Mouse (Mus musculus) CD4-positive, CD25-positive, alpha-beta regulatory T cell, adult 2 months (primary cell): ENCODE results near the gene Cdk1.

Experiments used
- DNase-seq: peaks from one replicate; pipeline ENCODE4 v3.0.0-alpha.2; 2012; ENCODE audit warnings: low read depth, low spot score

Cdk1 gene

GRCm38 (mm10) chr10:69348206-69348605 lies 4.5 kb downstream of the Cdk1 start:
- no peak for DNase-seq

GRCm38 (mm10) chr10:69342328-69342727 lies 10.4 kb downstream of the Cdk1 start:
- DNase-seq: no peak

GRCm38 (mm10) chr10:69341570-69342227 lies 11.0 kb downstream of the Cdk1 start:
- DNase-seq: no peak

GRCm38 (mm10) chr10:69340001-69340400 lies 12.7 kb downstream of the Cdk1 start:
- DNase-seq: no peak

- DNase-seq: no peak
Measured at GRCm38 (mm10) chr10:69336219-69336618, 16.5 kb downstream of the Cdk1 start.

GRCm38 (mm10) chr10:69335611-69336010 lies 17.1 kb downstream of the Cdk1 start:
- DNase-seq: no peak

- no peak for DNase-seq
Measured at GRCm38 (mm10) chr10:69335195-69335536, 17.6 kb downstream of the Cdk1 start.

- DNase-seq: no peak
Measured at GRCm38 (mm10) chr10:69334271-69335194, 18.2 kb downstream of the Cdk1 start.

GRCm38 (mm10) chr10:69333212-69333611 lies 19.5 kb downstream of the Cdk1 start:
- DNase-seq: no peak

GRCm38 (mm10) chr10:69331231-69331630 lies 21.5 kb downstream of the Cdk1 start:
- DNase-seq: no peak

GRCm38 (mm10) chr10:69328656-69329046 lies 24.1 kb downstream of the Cdk1 start:
- DNase-seq: no peak

GRCm38 (mm10) chr10:69328029-69328655 lies 24.6 kb downstream of the Cdk1 start:
- no peak for DNase-seq

GRCm38 (mm10) chr10:69327362-69327761 lies 25.4 kb downstream of the Cdk1 start:
- DNase-seq: no peak

GRCm38 (mm10) chr10:69326433-69326832 lies 26.3 kb downstream of the Cdk1 start:
- no peak for DNase-seq

GRCm38 (mm10) chr10:69324816-69325215 lies 27.9 kb downstream of the Cdk1 start:
- no peak for DNase-seq

- DNase-seq: no peak
Measured at GRCm38 (mm10) chr10:69323986-69324385, 28.8 kb downstream of the Cdk1 start.

- no peak for DNase-seq
Measured at GRCm38 (mm10) chr10:69321519-69322035, 31.2 kb downstream of the Cdk1 start.

GRCm38 (mm10) chr10:69320667-69321518 lies 31.8 kb downstream of the Cdk1 start:
- peak; percentile 86 for DNase-seq

- DNase-seq: no peak
Measured at GRCm38 (mm10) chr10:69318514-69318913, 34.2 kb downstream of the Cdk1 start.

GRCm38 (mm10) chr10:69313944-69314343 lies 38.8 kb downstream of the Cdk1 start:
- DNase-seq: no peak

- no peak for DNase-seq
Measured at GRCm38 (mm10) chr10:69311867-69312266, 40.9 kb downstream of the Cdk1 start.
